Mouse (Mus musculus): ENCODE results near the gene Uqcrq. TPM values are rescaled to one million over a fixed set of nuclear protein-coding genes. Genes with fewer than 3 reads are reported as not detected.
"Not testable (repeated sequence)": the region's sequence is repeated elsewhere in the genome, so short reads cannot be mapped to it uniquely, and the experiment has no call there.

The Uqcrq gene
- polyA plus RNA-seq, 1 experiment from 2014 or later = 564 TPM

- H3K4me3 ChIP-seq (ENCODE audit: low read depth, low read length) = no peak overlapping the region
- H3K27me3 ChIP-seq (ENCODE audit: control insufficient read depth, insufficient read depth, low read length) = no peaks in the 10 kb centered on the region
- 96% methylated on average over 5 of the region's 5 CpGs for WGBS
- ATAC-seq (ENCODE audit: low FRiP score) (no peak), DNase-seq (ENCODE audit: low spot score) (no peak)
- 0 out of 2 replicates have a peak, but pooled peaks cover 4% of the 10 kb centered on the region for H3K36me3 ChIP-seq (ENCODE audit: control insufficient read depth, insufficient read depth, low read length)
- no peak overlapping the region for H3K4me2 ChIP-seq (replicated peaks; ENCODE audit: low read depth, low read length)
- H3K4me1 ChIP-seq (replicated peaks; ENCODE audit: control insufficient read depth, insufficient read depth, low read length) = no peaks in the 10 kb centered on the region
- no peaks in the 10 kb centered on the region for H3K9me3 ChIP-seq (ENCODE audit: control insufficient read depth, low read length)
- H3K27ac ChIP-seq (ENCODE audit: low read depth, low read length) = no peak overlapping the region
- H3K9ac ChIP-seq (ENCODE audit: low read depth, low read length) = no peak overlapping the region
Observed at GRCm38 (mm10) chr11:53428716-53429057, 1.9 kb downstream of the Uqcrq start.

- Histone ChIP-seq H3K27me3 (ENCODE audit: control insufficient read depth, insufficient read depth, low read length) (no peaks in the 10 kb centered on the region), H3K4me3 (ENCODE audit: low read depth, low read length) (no peak overlapping the region), H3K36me3 (ENCODE audit: control insufficient read depth, insufficient read depth, low read length) (0 out of 2 replicates have a peak, but pooled peaks cover 4% of the 10 kb centered on the region), H3K4me2 (replicated peaks; ENCODE audit: low read depth, low read length) (no peak overlapping the region), H3K9ac (ENCODE audit: low read depth, low read length) (no peak overlapping the region), H3K4me1 (replicated peaks; ENCODE audit: control insufficient read depth, insufficient read depth, low read length) (no peaks in the 10 kb centered on the region), H3K9me3 (ENCODE audit: control insufficient read depth, low read length) (no peaks in the 10 kb centered on the region), H3K27ac (ENCODE audit: low read depth, low read length) (no peak overlapping the region)
- 88% methylated on average over 3 of the region's 3 CpGs for WGBS
- no peak for ATAC-seq (ENCODE audit: low FRiP score)
- no peak for DNase-seq (ENCODE audit: low spot score)
Observed at GRCm38 (mm10) chr11:53427993-53428715, 2.5 kb downstream of the Uqcrq start.

DNA sequence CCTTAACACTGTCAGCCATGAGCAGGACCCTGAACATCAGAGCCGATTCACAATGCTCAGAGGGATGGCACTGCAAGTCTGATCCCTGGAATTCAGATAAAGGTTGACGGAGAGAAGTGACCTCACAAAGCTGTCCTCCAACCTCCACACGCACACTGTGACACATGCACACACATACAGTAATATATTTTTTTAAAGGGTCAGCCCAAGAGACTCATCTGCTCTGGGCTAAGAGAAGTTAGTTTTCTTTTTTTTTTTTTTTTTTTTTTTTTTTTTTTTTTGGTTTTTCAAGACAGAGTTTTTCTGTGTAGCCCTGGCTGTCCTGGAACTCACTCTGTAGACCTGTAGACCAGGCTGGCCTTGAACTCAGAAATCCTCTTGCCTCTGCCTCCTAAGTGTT is 3.7 kb downstream of the Uqcrq start:
- not testable (repeated sequence) for ATAC-seq (ENCODE audit: low FRiP score); H3K27me3 ChIP-seq (ENCODE audit: control insufficient read depth, insufficient read depth, low read length); H3K4me2 ChIP-seq (replicated peaks; ENCODE audit: low read depth, low read length); H3K27ac ChIP-seq (ENCODE audit: low read depth, low read length); DNase-seq (ENCODE audit: low spot score); H3K36me3 ChIP-seq (ENCODE audit: control insufficient read depth, insufficient read depth, low read length); H3K4me3 ChIP-seq (ENCODE audit: low read depth, low read length); H3K9ac ChIP-seq (ENCODE audit: low read depth, low read length); H3K4me1 ChIP-seq (replicated peaks; ENCODE audit: control insufficient read depth, insufficient read depth, low read length); H3K9me3 ChIP-seq (ENCODE audit: control insufficient read depth, low read length)
- 88% methylated on average over 3 of the region's 3 CpGs for WGBS

DNA sequence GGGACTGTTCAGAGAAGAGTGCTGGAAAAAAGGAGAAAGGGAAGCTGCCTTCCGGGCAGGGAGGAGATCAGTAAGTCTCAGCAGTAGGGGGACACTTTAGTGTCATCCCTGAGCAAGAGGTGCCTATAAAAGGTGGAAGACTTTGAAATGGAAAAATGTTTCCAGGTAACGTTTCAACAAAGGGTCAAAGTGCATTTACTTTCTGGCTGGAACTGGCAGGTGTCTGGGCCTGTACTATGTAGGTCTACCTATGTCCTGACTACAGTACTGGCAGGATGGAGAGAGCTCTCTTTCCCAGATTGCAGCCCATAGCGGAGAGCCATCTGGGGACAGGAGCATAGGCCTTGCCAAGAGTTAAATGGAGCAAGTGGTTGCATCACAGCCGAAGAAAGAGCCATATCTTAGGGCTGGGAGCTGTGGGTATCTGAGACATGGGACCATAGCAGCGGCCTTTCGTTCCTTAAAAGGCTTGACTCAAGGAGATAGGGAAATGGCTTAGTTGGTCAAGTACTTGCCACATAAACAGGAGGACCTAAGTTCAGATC is 4.8 kb downstream of the Uqcrq start:
- Histone ChIP-seq H3K4me1 (replicated peaks; ENCODE audit: control insufficient read depth, insufficient read depth, low read length) (no peaks in the 10 kb centered on the region), H3K9me3 (ENCODE audit: control insufficient read depth, low read length) (no peaks in the 10 kb centered on the region), H3K36me3 (ENCODE audit: control insufficient read depth, insufficient read depth, low read length) (0 out of 2 replicates have a peak, but pooled peaks cover 4% of the 10 kb centered on the region), H3K4me2 (replicated peaks; ENCODE audit: low read depth, low read length) (no peak overlapping the region), H3K9ac (ENCODE audit: low read depth, low read length) (no peak overlapping the region), H3K27me3 (ENCODE audit: control insufficient read depth, insufficient read depth, low read length) (no peaks in the 10 kb centered on the region), H3K4me3 (ENCODE audit: low read depth, low read length) (no peak overlapping the region), H3K27ac (ENCODE audit: low read depth, low read length) (no peak overlapping the region)
- ATAC-seq (ENCODE audit: low FRiP score) (no peak), DNase-seq (ENCODE audit: low spot score) (no peak)
- 82% methylated on average over 6 of the region's 6 CpGs for WGBS

DNA sequence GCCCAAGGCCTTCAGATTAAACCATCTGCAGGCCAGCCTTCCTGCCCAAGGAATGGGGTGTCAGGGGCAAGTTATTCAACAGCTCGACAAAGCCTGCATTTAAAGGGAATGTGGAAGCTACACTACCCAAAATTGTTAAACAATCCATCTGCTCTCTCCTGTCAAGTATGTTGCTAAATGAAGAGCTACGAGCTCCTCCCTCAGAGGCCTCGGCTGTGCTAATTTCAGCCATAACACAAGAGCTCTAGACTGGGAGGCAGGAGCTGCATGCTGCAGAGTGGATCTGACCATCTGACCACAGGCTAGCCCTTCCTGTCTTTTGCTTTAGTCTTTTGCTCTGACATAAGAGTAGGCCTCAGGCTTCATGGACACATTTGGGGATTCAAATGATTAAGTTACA is 5.4 kb downstream of the Uqcrq start:
- DNase-seq (ENCODE audit: low spot score) = no peak
- Histone ChIP-seq H3K27me3 (ENCODE audit: control insufficient read depth, insufficient read depth, low read length) (no peaks in the 10 kb centered on the region), H3K4me1 (replicated peaks; ENCODE audit: control insufficient read depth, insufficient read depth, low read length) (no peaks in the 10 kb centered on the region), H3K4me2 (replicated peaks; ENCODE audit: low read depth, low read length) (no peak overlapping the region), H3K9me3 (ENCODE audit: control insufficient read depth, low read length) (no peaks in the 10 kb centered on the region), H3K27ac (ENCODE audit: low read depth, low read length) (no peak overlapping the region), H3K36me3 (ENCODE audit: control insufficient read depth, insufficient read depth, low read length) (0 out of 2 replicates have a peak, but pooled peaks cover 4% of the 10 kb centered on the region), H3K9ac (ENCODE audit: low read depth, low read length) (no peak overlapping the region), H3K4me3 (ENCODE audit: low read depth, low read length) (no peak overlapping the region)
- no peak for ATAC-seq (ENCODE audit: low FRiP score)
- 68% methylated on average over 3 of the region's 3 CpGs for WGBS

- 78% methylated on average over 2 of the region's 2 CpGs for WGBS
- H3K4me3 ChIP-seq (ENCODE audit: low read depth, low read length) = no peak overlapping the region
- H3K27me3 ChIP-seq (ENCODE audit: control insufficient read depth, insufficient read depth, low read length) = no peaks in the 10 kb centered on the region
- DNase-seq (ENCODE audit: low spot score) (no peak), ATAC-seq (ENCODE audit: low FRiP score) (no peak)
- no peaks in the 10 kb centered on the region for H3K9me3 ChIP-seq (ENCODE audit: control insufficient read depth, low read length)
- H3K4me2 ChIP-seq (replicated peaks; ENCODE audit: low read depth, low read length) = no peak overlapping the region
- H3K36me3 ChIP-seq (ENCODE audit: control insufficient read depth, insufficient read depth, low read length) = 0 out of 2 replicates have a peak, but pooled peaks cover 4% of the 10 kb centered on the region
- no peak overlapping the region for H3K27ac ChIP-seq (ENCODE audit: low read depth, low read length)
- no peak overlapping the region for H3K9ac ChIP-seq (ENCODE audit: low read depth, low read length)
- H3K4me1 ChIP-seq (replicated peaks; ENCODE audit: control insufficient read depth, insufficient read depth, low read length) = no peaks in the 10 kb centered on the region
Observed at GRCm38 (mm10) chr11:53424826-53425225, 5.8 kb downstream of the Uqcrq start.

GRCm38 (mm10) chr11:53423036-53423435 is 7.6 kb downstream of the Uqcrq start, which contains the start of gene Leap2:
Gene Leap2 (minus strand): TSS chr11:53423170.
- Histone ChIP-seq H3K27me3 (ENCODE audit: control insufficient read depth, insufficient read depth, low read length) (no peaks in the 10 kb centered on the region), H3K4me2 (replicated peaks; ENCODE audit: low read depth, low read length) (no peak within 1 kb of the TSS), H3K9ac (ENCODE audit: low read depth, low read length) (no peak within 1 kb of the TSS), H3K4me3 (ENCODE audit: low read depth, low read length) (no peak within 1 kb of the TSS), H3K9me3 (ENCODE audit: control insufficient read depth, low read length) (no peaks in the 10 kb centered on the region), H3K4me1 (replicated peaks; ENCODE audit: control insufficient read depth, insufficient read depth, low read length) (no peaks in the 10 kb centered on the region), H3K36me3 (ENCODE audit: control insufficient read depth, insufficient read depth, low read length) (peaks cover under 1% of the 10 kb centered on the region; the same call in 1 of the 2 replicates), H3K27ac (ENCODE audit: low read depth, low read length) (no peak within 1 kb of the TSS)
- ATAC-seq (ENCODE audit: low FRiP score) (no peak), DNase-seq (ENCODE audit: low spot score) (no peak)
- WGBS = 91% methylated on average over 4 of the region's 4 CpGs

DNA sequence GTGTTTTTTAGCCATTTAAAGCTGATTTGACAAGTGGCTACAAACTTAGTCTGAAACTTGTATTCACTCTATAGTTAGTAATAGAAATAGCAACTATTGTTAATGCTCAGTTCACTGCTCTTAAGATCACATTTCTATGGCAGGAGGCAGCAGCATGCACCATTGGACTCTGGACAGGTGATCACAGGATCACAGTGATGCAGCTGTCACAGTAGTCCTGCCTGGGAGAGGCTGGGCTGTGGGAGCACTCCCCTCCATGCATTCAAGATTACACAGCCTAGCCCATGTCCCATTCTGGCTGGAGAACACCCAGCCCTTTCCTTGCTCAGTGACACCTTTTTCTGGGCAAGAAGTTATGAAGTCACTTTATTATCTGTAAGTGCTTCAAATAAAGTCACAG is 12.6 kb downstream of the Uqcrq start:
- DNase-seq (ENCODE audit: low spot score) (no peak), ATAC-seq (ENCODE audit: low FRiP score) (no peak)
- H3K27me3 ChIP-seq (ENCODE audit: control insufficient read depth, insufficient read depth, low read length) = no peaks in the 10 kb centered on the region
- no peak overlapping the region for H3K27ac ChIP-seq (ENCODE audit: low read depth, low read length)
- no peaks in the 10 kb centered on the region for H3K9me3 ChIP-seq (ENCODE audit: control insufficient read depth, low read length)
- H3K36me3 ChIP-seq (ENCODE audit: control insufficient read depth, insufficient read depth, low read length) = peaks cover 11% of the 10 kb centered on the region; the same call in 1 of the 2 replicates
- H3K4me3 ChIP-seq (ENCODE audit: low read depth, low read length) = no peak overlapping the region
- no peak overlapping the region for H3K9ac ChIP-seq (ENCODE audit: low read depth, low read length)
- no peaks in the 10 kb centered on the region for H3K4me1 ChIP-seq (replicated peaks; ENCODE audit: control insufficient read depth, insufficient read depth, low read length)
- H3K4me2 ChIP-seq (replicated peaks; ENCODE audit: low read depth, low read length) = no peak overlapping the region

DNA sequence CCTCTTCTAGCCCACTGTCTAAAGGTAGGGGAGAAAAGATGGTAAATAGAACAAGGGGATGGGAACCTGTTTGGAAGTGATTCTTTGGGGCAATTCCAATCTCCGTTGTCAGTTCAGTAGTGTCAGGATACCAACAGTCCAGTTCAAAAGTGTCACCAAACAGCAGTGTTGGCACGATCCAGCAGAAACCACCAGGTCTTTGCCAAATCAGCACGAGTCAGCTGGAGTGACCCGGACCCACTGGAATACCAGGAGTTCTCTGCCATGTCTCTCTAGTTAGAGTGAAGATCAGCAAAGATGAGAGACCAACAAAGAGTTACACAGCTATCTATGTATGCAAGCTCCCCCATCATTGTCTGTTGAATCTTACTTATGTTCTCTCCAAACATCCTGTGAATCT is 16.8 kb downstream of the Uqcrq start:
- no peak overlapping the region for H3K27ac ChIP-seq (ENCODE audit: low read depth, low read length)
- no peak overlapping the region for H3K9ac ChIP-seq (ENCODE audit: low read depth, low read length)
- peaks cover 19% of the 10 kb centered on the region for H3K36me3 ChIP-seq (ENCODE audit: control insufficient read depth, insufficient read depth, low read length)
- no peaks in the 10 kb centered on the region for H3K27me3 ChIP-seq (ENCODE audit: control insufficient read depth, insufficient read depth, low read length)
- WGBS = 98% methylated on average over 4 of the region's 4 CpGs
- H3K4me3 ChIP-seq (ENCODE audit: low read depth, low read length) = no peak overlapping the region
- no peaks in the 10 kb centered on the region for H3K4me1 ChIP-seq (replicated peaks; ENCODE audit: control insufficient read depth, insufficient read depth, low read length)
- ATAC-seq (ENCODE audit: low FRiP score) (no peak), DNase-seq (ENCODE audit: low spot score) (no peak)
- H3K4me2 ChIP-seq (replicated peaks; ENCODE audit: low read depth, low read length) = no peak overlapping the region
- H3K9me3 ChIP-seq (ENCODE audit: control insufficient read depth, low read length) = no peaks in the 10 kb centered on the region
